Mouse (Mus musculus): ENCODE data around the gene Gm10406. TPM values are rescaled to one million over a fixed set of nuclear protein-coding genes. Genes with fewer than 3 reads are reported as not detected.

Gene Gm10406
- polyA plus RNA-seq (2017; shearing (Covaris generic)) = 1 to 10 TPM in 1 of 2 experiments, under 1 TPM in 1; 0.47 to 1.2 TPM

DNA sequence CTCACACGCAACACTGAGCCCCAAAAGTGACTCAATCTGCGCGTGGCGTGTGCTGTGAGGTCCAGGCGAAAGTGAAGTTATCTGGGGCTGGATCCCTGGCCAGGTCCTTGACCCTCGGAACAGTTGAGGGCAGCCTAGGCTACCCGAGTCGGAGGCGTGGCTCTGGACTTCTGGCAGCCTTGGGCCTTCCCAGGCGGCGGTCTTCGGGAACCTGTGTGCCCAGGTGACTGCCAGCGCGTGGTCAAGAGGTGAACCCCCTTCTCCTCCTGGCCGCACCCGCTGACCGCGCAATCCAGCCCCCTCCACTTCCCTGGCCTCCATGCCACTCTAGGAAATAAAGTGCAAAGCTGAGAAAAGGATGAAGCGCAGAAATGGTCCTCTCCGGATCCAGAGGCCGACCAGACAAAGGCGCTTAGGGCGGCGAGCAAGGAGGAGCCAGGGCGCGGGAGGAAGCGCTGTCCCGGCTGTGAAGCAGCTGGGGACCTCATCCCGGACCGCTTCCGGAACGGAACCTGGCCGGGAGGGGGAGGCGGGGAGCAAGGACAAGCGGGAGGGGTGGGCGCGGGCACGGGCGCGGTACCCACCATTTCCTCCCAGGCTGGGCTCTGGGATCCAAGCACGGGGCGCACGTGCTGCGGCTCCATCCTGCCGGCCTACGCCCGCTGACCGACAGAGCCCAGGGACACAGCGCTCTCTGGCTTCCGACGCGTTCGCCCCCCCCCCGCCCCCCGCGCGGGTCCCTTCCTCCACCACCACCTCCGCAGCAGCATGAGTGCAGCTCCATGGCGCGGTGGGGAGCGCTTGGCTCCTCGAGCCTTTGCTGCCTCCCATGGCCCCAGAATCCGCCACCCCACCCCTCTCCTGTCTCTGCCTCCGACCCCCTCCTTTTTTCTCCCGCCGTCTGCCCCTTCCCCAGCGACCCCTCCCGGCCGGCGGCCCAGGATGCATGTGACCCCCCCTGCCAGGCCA lies at the start of gene Gm10406:
Gene Gm10406, minus strand, starts transcription at position 669 of the 969 bp plus-strand sequence.

DNA sequence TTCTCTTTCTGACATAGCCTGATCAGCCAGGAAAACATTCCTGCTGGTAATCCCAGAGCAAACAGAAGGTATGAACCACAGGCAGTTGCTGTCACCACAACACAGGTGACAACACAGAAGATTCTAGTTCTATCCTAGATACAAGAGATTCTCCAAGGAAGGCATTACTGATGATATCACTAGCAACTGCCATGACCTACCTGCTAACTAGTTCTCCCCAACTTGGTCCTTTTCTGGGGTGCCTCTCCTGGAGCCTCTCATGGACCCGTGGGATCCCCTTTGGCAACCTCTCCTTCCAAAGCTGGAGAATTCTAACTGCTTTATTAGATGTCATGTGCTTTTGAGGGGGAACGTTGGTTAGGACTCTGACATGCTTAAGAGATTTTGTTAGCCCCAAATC lies 17.6 kb upstream of the Gm10406 start, which contains the start of gene Gm3685:
Gene Gm3685, minus strand, starts transcription at position 101 of the 400 bp plus-strand sequence.

DNA sequence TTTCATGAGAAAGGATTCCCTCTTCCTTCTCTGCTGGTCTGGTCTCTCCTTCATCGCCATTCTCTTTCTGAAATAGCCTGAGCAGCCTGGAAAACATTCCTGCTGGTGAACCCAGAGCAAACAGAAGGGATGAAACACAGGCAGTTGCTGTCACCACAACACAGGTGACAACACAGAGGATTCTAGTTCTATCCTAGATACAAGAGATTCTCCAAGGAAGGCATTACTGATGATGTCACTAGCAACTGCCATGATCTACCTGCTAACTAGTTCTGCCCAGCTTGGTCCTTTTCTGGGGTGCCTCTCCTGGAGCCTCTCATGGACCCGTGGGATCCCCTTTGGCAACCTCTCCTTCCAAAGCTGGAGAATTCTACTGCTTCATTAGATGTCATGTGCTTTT lies 53.5 kb downstream of the Gm10406 start, which contains the start of gene Gm6356:
Gene Gm6356, minus strand, starts transcription at position 101 of the 400 bp plus-strand sequence.

Other genes with a start within 250 kb of the Gm10406 start
- gene Gm3642, start 187.1 kb downstream of the Gm10406 start, polyA plus RNA-seq (2017; shearing (Covaris generic)) = not detected
- gene Gm3667, start 137.5 kb downstream of the Gm10406 start, polyA plus RNA-seq (2017; shearing (Covaris generic)) = 1 to 10 TPM; 1.9 to 2.7 TPM
- not detected for gene Gm6356, start 53.6 kb downstream of the Gm10406 start, polyA plus RNA-seq (2017; shearing (Covaris generic))
- gene Gm3685, start 17.5 kb upstream of the Gm10406 start, polyA plus RNA-seq (2017; shearing (Covaris generic)) = not detected
- 1 to 10 TPM; 1.8 to 2.4 TPM for gene Gm3696, start 73.2 kb upstream of the Gm10406 start, polyA plus RNA-seq (2017; shearing (Covaris generic))
- not detected for gene Gm6676, start 98.0 kb upstream of the Gm10406 start, polyA plus RNA-seq (2017; shearing (Covaris generic))
- 1 to 10 TPM; 3.6 to 3.7 TPM for gene Gm3512, start 147.1 kb upstream of the Gm10406 start, polyA plus RNA-seq (2017; shearing (Covaris generic))
- not detected for gene Gm16434, start 167.1 kb upstream of the Gm10406 start, polyA plus RNA-seq (2017; shearing (Covaris generic))
- not detected for gene Gm3727, start 237.3 kb upstream of the Gm10406 start, polyA plus RNA-seq (2017; shearing (Covaris generic))